Mouse (Mus musculus) midbrain, embryonic 12.5 days (tissue): ENCODE results near the gene Ccsap. TPM values are rescaled to one million over a fixed set of nuclear protein-coding genes. Genes with fewer than 3 reads are reported as not detected.

Source experiments
- ATAC-seq: fragments of 200-750 bp; cut with Nextera tagmentation; 2 replicates; pipeline ENCODE4 v1.8.0; 2017; ENCODE audit warnings: low read depth, moderate TSS enrichment, moderate library complexity; ENCODE audit not compliant: low FRiP score
- H3K27ac ChIP-seq: fragments of 300-500 bp; sonication (generic); replicated peaks from 2 replicates; pipeline ENCODE4 v1.5.1; 2016; ENCODE audit warnings: mild to moderate bottlenecking
- H3K27me3 ChIP-seq: fragments of 300-500 bp; sonication (generic); 2 replicates; pipeline ENCODE4 v1.6.1; 2016; ENCODE audit warnings: mild to moderate bottlenecking
- H3K36me3 ChIP-seq: fragments of 300-500 bp; sonication (generic); 2 replicates; pipeline ENCODE4 v1.6.1; 2016
- H3K4me1 ChIP-seq: fragments of 300-500 bp; sonication (generic); 2 replicates; pipeline ENCODE4 v1.6.1; 2016
- H3K4me2 ChIP-seq: fragments of 300-500 bp; sonication (generic); replicated peaks from 2 replicates; pipeline ENCODE4 v1.6.1; 2016; ENCODE audit warnings: mild to moderate bottlenecking, moderate library complexity
- H3K4me3 ChIP-seq: fragments of 300-500 bp; sonication (generic); 2 replicates; pipeline ENCODE4 v1.5.1; 2016; ENCODE audit warnings: mild to moderate bottlenecking
- H3K9ac ChIP-seq: fragments of 300-500 bp; sonication (generic); replicated peaks from 2 replicates; pipeline ENCODE4 v1.6.1; 2016; ENCODE audit warnings: mild to moderate bottlenecking, moderate library complexity
- H3K9me3 ChIP-seq: fragments of 300-500 bp; sonication (generic); 2 replicates; pipeline ENCODE4 v1.6.1; 2016; ENCODE audit warnings: mild to moderate bottlenecking
- WGBS: fragments of 180-500 bp; shearing (Covaris S2); methylation state at CpG from one replicate; pipeline ENCODE4 v1.1.7; 2016; 5-methylcytosine and 5-hydroxymethylcytosine counted together
- polyA plus RNA-seq: library from polyadenylated mRNA; unstranded; fragments of >200 nt; fragmentation: Nextera tagmentation; extraction: Ambion mirVana; gene quantifications from 2 replicates; pipeline ENCODE4 v1.2.1, GENCODE M21; 2016

Gene Ccsap
- polyA plus RNA-seq, 1 experiment from 2014 or later = 11.0 TPM

DNA sequence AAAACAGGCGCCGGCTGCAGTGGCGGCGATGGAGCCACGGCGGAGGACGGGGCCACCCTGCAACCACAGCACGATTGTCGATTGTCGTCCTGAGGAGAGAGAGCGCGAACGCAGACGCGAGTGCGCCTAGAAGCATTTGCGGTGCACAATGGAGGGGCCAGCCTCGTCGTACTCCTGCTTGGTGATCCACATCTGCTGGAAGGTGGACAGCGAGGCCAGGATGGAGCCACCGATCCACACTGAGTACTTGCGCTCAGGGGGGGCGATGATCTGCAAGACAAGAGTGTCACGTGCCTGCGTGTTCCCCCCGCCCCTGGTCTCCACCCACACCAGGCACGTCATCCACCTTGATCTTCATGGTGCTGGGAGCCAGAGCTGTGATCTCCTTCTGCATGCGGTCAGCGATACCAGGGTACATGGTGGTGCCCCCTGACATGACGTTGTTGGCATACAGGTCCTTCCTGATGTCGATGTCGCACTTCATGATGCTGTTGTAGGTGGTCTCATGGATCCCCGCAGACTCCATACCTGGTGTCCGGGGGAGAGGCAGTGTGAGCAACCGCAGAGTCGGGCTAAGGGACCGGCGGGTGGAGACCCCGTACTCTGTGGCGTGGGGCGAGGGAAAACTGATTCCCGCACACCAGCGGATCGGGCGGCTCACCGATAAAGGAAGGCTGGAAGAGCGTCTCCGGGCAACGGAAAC, 32.0 kb upstream of the Ccsap start:
- Histone ChIP-seq H3K27me3 (peaks cover 81% of the 10 kb centered on the region), H3K27ac (no peak overlapping the region), H3K4me3 (peak overlapping the region; percentile 45), H3K4me1 (peaks cover 19% of the 10 kb centered on the region), H3K36me3 (no peaks in the 10 kb centered on the region), H3K9me3 (no peaks in the 10 kb centered on the region), H3K4me2 (peak overlapping the region; percentile 61), H3K9ac (peak overlapping the region; percentile 29; the same call in 1 of the 2 replicates)
- WGBS = under 1% methylated on average over 49 of the region's 49 CpGs
- ATAC-seq = peak; percentile 71; the same call in 1 of the 2 replicates

DNA sequence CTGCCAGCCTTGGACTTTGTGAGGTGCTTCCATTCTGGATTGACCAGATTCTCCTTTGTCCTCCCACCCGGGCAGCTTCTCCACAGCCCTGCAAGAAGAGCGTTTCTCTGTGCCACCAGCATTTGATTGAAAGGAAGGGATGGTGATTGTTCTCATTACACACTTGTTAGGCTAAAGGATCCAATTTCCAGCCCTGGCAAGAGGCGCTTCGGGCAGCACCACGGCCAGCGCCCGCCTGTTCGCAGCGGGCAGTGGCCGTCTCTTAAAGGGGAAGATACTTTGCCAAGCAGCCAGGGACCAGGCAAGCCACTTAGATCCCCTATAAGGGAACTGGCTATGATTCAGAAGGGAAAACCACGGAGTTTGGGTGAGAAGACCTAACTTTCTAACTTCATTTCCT, 31.3 kb upstream of the Ccsap start:
- no peak overlapping the region for H3K27ac ChIP-seq
- H3K4me1 ChIP-seq = peaks cover 19% of the 10 kb centered on the region
- WGBS = 1% methylated on average over 11 of the region's 11 CpGs
- peaks cover 77% of the 10 kb centered on the region for H3K27me3 ChIP-seq
- H3K4me3 ChIP-seq = peak overlapping the region; percentile 45
- peak overlapping the region; percentile 29; the same call in 1 of the 2 replicates for H3K9ac ChIP-seq
- H3K36me3 ChIP-seq = no peaks in the 10 kb centered on the region
- ATAC-seq = 0 out of 2 replicates have a peak, but pooled peaks have one; percentile 19
- H3K9me3 ChIP-seq = no peaks in the 10 kb centered on the region
- H3K4me2 ChIP-seq = peak overlapping the region; percentile 61

DNA sequence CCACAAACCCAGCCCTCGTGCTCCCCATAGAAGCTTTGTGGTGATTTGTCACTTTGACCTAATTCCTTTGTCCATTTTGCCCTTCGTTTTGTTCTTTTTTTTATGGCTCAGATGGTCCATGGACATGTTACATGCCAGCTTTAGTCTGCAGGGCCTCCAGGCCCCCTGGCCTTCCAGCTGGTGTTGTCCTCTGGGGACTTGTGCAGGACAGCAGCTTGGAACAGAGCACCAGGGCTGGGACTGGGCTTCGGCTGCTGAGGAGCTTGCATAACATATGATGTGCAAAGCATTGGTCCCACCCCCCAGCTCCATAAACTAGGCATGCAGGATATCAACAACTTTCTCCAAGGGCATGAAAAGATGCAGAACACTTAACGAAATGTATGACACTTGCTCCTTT, 29.8 kb upstream of the Ccsap start:
- H3K9ac ChIP-seq = no peak overlapping the region
- 73% methylated on average over 4 of the region's 4 CpGs for WGBS
- H3K9me3 ChIP-seq = no peaks in the 10 kb centered on the region
- H3K4me2 ChIP-seq = no peak overlapping the region
- H3K27ac ChIP-seq = no peak overlapping the region
- peaks cover 24% of the 10 kb centered on the region for H3K4me1 ChIP-seq
- no peak for ATAC-seq
- H3K4me3 ChIP-seq = no peak overlapping the region
- no peaks in the 10 kb centered on the region for H3K36me3 ChIP-seq
- H3K27me3 ChIP-seq = peaks cover 71% of the 10 kb centered on the region

DNA sequence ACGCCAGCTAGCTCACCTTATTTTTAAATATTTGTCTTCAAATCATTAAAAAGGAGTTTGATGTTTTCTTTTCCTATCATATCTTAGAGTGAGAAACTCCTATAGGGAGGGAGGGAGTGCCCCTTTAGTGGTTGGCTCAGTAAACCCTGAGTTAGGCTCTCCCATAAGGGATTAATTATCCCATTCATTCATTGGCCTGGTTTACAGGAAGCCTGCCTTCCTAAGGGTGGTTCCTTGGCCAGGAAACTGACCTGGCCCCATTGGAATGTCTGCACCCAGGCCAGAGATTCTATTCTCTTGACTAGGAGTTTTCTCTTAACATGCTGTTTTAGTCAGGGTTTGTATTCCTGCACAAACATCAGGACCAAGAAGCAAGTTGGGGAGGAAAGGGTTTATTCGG, 27.9 kb upstream of the Ccsap start:
- WGBS = 90% methylated on average over 2 of the region's 2 CpGs
- Histone ChIP-seq H3K9me3 (no peaks in the 10 kb centered on the region), H3K9ac (no peak overlapping the region), H3K36me3 (no peaks in the 10 kb centered on the region), H3K27ac (no peak overlapping the region), H3K4me3 (no peak overlapping the region), H3K27me3 (peaks cover 52% of the 10 kb centered on the region), H3K4me2 (no peak overlapping the region), H3K4me1 (peaks cover 37% of the 10 kb centered on the region)
- ATAC-seq = no peak

DNA sequence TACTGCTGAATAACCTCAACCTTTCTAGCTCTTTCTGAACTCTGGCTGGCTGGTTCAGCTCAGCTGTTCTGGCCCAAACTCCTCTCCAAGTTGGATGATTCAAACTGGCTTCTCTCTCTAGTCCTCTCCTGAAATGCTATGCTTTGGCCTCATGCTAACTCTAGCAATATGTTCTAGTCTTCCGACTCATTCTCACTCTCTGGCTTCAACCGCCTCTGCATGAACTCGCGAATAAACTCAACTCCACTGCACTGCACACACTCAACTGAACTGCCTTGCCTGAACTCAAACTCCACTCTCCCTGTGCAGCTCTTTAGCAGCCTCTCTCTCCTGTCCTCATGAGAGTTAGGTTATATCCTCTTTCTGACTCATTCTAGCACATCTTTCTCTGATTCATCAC, 27.2 kb upstream of the Ccsap start:
- no peaks in the 10 kb centered on the region for H3K36me3 ChIP-seq
- H3K27me3 ChIP-seq = peaks cover 44% of the 10 kb centered on the region
- no peak overlapping the region for H3K4me3 ChIP-seq
- no peaks in the 10 kb centered on the region for H3K9me3 ChIP-seq
- 93% methylated on average over 4 of the region's 4 CpGs for WGBS
- H3K4me2 ChIP-seq = no peak overlapping the region
- H3K27ac ChIP-seq = no peak overlapping the region
- no peak overlapping the region for H3K9ac ChIP-seq
- no peak for ATAC-seq
- H3K4me1 ChIP-seq = peaks cover 29% of the 10 kb centered on the region

DNA sequence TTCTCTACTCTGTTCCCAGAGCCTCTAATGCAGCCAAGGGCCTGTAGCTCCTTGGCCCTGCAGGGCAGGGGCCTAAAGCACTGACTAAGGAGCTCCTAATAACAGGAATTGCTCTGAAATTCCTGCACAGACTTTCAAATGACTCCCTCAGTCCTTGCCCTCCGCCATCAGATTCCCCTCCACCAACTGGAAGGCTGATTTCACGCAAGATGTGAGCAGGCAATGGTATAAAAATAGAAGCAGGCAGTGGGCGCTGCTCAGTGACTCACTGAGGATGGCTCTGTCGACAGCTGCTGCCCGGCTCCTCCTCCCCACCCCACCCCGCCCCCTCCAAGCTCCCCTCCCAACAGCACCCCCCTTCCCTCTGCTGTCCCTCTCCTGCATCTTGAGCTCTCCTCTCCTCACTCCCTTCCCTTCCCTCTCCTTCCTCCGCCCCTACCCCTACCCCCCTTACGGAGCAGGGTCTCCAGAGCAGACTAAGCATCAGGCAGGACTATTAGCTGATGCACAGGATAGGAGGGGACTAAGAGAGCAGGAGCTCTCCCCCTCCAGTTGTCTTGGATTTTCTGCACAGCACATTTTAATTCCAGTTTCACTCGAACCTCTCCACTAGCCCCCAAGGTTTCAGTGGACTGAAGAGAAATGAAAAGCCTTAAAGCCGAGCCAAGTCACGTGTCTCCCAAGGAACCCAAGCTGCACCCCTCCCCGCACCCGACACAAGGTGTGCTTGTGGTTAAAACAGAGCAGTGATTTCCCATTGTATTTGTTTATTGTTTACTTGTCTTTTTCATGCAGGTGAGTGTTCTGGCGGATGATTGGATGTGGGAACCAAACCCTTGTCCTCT, 24.9 kb upstream of the Ccsap start:
- WGBS = 7% methylated on average over 14 of the region's 14 CpGs
- Histone ChIP-seq H3K4me2 (peak overlapping the region; percentile 28), H3K9me3 (no peaks in the 10 kb centered on the region), H3K27me3 (peaks cover 22% of the 10 kb centered on the region), H3K36me3 (no peaks in the 10 kb centered on the region), H3K4me3 (no peak overlapping the region), H3K27ac (no peak overlapping the region; the same call in 1 of the 2 replicates), H3K4me1 (peaks cover 18% of the 10 kb centered on the region), H3K9ac (0 out of 2 replicates have a peak overlapping the region, but pooled peaks have one; percentile 1)
- peak; percentile 76 for ATAC-seq

DNA sequence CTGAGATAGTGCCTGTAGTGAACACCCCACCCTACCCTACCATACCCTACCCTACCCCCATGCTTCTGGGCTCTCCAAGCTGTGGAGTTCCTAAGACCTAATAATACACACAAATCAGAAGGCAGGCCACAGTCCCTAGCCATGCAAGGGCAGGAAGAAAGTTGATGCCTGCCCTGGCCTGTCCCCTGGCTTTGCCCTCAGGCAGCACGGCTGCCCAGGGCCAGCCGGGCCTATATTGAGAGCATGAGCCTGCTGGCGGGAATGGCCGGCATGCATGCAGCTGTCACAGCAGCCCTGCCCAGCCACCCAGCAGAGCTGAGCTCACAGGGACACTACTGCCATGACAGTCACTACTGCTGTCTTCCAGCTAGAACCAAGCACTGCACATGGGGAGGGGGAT, 23.1 kb upstream of the Ccsap start:
- no peak for ATAC-seq
- H3K27me3 ChIP-seq = peaks cover 12% of the 10 kb centered on the region
- peaks cover 18% of the 10 kb centered on the region for H3K4me1 ChIP-seq
- no peak overlapping the region for H3K9ac ChIP-seq
- H3K9me3 ChIP-seq = no peaks in the 10 kb centered on the region
- no peaks in the 10 kb centered on the region for H3K36me3 ChIP-seq
- 87% methylated on average over 4 of the region's 4 CpGs for WGBS
- H3K4me3 ChIP-seq = no peak overlapping the region
- no peak overlapping the region for H3K27ac ChIP-seq
- H3K4me2 ChIP-seq = no peak overlapping the region

DNA sequence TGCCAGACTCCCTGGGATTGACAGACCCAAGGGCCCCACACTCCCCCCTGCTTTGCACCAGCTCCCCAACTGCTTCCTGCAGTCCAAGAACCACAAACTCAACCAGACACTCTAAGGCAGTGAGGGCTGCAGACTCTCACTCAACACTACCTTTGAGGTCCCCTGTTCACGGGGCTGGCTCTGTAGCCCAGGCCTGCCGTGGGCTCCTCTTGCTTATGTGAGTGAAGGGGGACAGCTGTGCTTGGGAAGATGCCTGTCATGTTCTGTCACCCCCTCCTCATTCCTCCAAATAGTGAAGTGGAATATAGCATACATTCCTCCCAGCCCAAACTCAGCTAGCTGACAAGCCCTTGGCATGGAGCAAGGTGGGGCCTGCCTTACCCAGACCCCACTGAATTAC, 22.4 kb upstream of the Ccsap start:
- Histone ChIP-seq H3K4me3 (no peak overlapping the region), H3K36me3 (no peaks in the 10 kb centered on the region), H3K9ac (no peak overlapping the region), H3K27me3 (peaks cover 12% of the 10 kb centered on the region), H3K4me1 (peaks cover 18% of the 10 kb centered on the region), H3K9me3 (no peaks in the 10 kb centered on the region), H3K27ac (no peak overlapping the region), H3K4me2 (no peak overlapping the region)
- ATAC-seq = no peak
- 94% methylated on average over 2 of the region's 2 CpGs for WGBS

DNA sequence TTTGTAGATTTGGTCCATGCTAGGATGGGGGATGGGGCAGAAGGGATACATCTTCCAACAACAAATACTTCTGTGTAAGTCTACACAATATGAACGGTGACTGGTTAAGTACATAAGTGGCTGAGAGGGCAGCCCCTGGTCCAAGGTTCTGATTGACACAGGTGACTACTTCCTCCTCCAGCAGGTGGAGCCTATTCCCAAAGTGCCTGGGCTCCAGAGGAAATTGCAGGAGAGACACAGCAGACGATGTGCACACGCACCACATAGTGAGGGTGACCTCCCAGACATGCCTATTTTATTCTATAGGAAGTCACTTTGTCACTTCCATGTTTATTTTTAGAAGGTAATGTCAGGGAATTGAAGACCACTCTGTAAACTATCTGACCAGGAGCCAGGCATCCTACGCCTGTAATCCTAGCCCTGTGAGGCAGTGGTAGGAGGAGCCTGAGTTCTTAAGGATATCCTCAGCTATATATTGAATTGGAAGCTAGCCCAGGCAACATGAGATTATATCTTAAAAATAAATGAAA, 20.9 kb upstream of the Ccsap start:
- no peak overlapping the region for H3K4me2 ChIP-seq
- no peak for ATAC-seq
- 62% methylated on average over 4 of the region's 4 CpGs for WGBS

DNA sequence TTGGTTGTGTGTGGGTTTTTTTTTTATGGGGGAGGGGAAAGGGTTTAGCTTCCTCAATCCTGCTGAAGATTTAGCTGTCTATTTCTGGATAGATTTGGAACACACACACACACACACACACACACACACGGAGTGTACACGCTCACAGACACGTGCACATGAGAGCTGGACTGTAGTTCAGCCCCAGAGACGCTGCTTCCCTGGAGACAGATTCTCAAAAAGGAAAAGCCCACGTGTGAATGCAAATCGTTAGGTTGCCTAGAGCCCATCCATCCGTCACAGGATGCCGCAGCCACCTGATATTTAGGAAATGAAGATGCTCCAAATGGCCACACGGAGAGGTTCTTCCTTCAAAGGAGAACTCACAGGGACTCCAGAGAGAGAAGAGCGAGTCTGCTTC, 20.3 kb upstream of the Ccsap start:
- Histone ChIP-seq H3K4me1 (peaks cover 17% of the 10 kb centered on the region), H3K36me3 (no peaks in the 10 kb centered on the region), H3K4me3 (no peak overlapping the region), H3K27ac (no peak overlapping the region), H3K9ac (no peak overlapping the region), H3K9me3 (no peaks in the 10 kb centered on the region), H3K4me2 (no peak overlapping the region), H3K27me3 (peaks cover 3% of the 10 kb centered on the region; the same call in 1 of the 2 replicates)
- ATAC-seq = no peak
- WGBS = 74% methylated on average over 10 of the region's 10 CpGs

More for the DNA sequence above, 20.9 kb upstream of the Ccsap start:
- Histone ChIP-seq H3K9ac (no peak overlapping the region), H3K4me1 (peaks cover 18% of the 10 kb centered on the region), H3K27ac (no peak overlapping the region), H3K4me3 (no peak overlapping the region), H3K36me3 (no peaks in the 10 kb centered on the region), H3K27me3 (peaks cover 8% of the 10 kb centered on the region), H3K9me3 (no peaks in the 10 kb centered on the region)

DNA sequence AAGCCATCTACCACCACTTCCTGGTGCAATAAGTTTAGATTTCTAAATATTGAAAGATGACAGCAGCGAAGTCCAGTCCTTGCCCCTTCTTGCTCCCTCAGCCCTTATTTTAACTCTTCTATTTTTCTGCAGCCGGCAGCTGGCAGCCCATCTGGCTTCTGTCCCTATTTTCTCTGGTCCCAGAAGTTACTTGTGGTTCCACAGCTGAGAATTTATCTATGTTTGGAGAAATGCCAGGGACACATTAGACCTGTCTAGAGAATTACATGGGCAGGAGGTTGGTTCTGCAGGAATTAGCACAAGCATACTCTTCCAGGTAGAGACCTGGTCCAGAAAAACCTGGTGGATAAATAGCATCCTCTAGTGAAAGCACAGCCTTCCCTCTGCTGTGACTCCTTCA, 17.9 kb upstream of the Ccsap start:
- Histone ChIP-seq H3K4me1 (no peaks in the 10 kb centered on the region), H3K9me3 (no peaks in the 10 kb centered on the region), H3K4me3 (no peak overlapping the region), H3K27me3 (no peaks in the 10 kb centered on the region), H3K4me2 (no peak overlapping the region), H3K36me3 (no peaks in the 10 kb centered on the region), H3K27ac (no peak overlapping the region), H3K9ac (no peak overlapping the region)
- no peak for ATAC-seq
- 77% methylated on average over 2 of the region's 2 CpGs for WGBS

DNA sequence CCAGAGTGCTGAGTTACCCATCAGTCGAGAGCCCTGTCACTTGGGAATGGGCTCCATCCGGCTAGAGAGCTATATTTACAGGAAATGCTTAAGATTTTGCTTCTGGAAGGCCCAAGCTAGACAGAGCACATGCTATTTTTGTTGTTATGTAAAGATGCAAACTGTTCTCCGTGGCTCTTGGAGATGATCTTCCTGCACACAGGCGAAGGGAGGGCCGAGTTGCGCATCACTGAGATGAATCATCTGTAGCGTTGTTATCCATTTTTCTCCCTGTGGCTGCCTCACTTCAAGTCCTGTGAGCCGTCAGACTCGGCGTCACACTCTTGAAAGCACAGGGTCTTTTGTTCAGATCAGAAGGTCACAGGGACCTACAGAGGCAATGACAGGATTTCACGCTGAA, 14.3 kb upstream of the Ccsap start:
- Histone ChIP-seq H3K27me3 (no peaks in the 10 kb centered on the region), H3K27ac (no peak overlapping the region), H3K4me2 (no peak overlapping the region), H3K4me3 (no peak overlapping the region), H3K36me3 (no peaks in the 10 kb centered on the region), H3K4me1 (no peaks in the 10 kb centered on the region), H3K9ac (no peak overlapping the region), H3K9me3 (no peaks in the 10 kb centered on the region)
- 81% methylated on average over 11 of the region's 11 CpGs for WGBS
- no peak for ATAC-seq
